Mouse (Mus musculus) embryonic facial prominence, embryonic 11.5 days (tissue): Measurements from ENCODE around the gene Jmjd6. TPM values are rescaled to one million over a fixed set of nuclear protein-coding genes. Genes with fewer than 3 reads are reported as not detected.
A peak's percentile ranks its signal among the peaks of the same experiment; 100 is the strongest.
"Not testable (repeated sequence)": the region's sequence is repeated elsewhere in the genome, so short reads cannot be mapped to it uniquely, and the experiment has no call there.

Experiments used
- ATAC-seq: fragments of 200-750 bp; cut with Nextera tagmentation; replicated peaks from 2 replicates; pipeline ENCODE4 v1.8.0; 2017; ENCODE audit warnings: low read depth; ENCODE audit not compliant: insufficient number of reproducible peaks, low FRiP score, low TSS enrichment
- DNase-seq: peaks from one replicate; pipeline ENCODE4 v3.0.0-alpha.2; 2015; ENCODE audit warnings: low spot score
- H3K27ac ChIP-seq: fragments of 300-500 bp; sonication (generic); replicated peaks from 2 replicates; pipeline ENCODE4 v1.5.1; 2014; ENCODE audit warnings: mild to moderate bottlenecking, low read depth, low read length, control low read depth
- H3K27me3 ChIP-seq: fragments of 300-500 bp; sonication (generic); 2 replicates; pipeline ENCODE4 v1.6.1; 2014; ENCODE audit warnings: mild to moderate bottlenecking, low read length, moderate library complexity, mixed read lengths; ENCODE audit not compliant: control insufficient read depth, insufficient read depth
- H3K36me3 ChIP-seq: fragments of 300-500 bp; sonication (generic); replicated peaks from 2 replicates; pipeline ENCODE4 v1.6.1; 2014; ENCODE audit warnings: low read depth, mild to moderate bottlenecking, low read length, moderate library complexity, mixed read lengths; ENCODE audit not compliant: control insufficient read depth, insufficient read depth
- H3K4me1 ChIP-seq: fragments of 300-500 bp; sonication (generic); 2 replicates; pipeline ENCODE4 v1.6.1; 2014; ENCODE audit warnings: low read length, mixed read lengths; ENCODE audit not compliant: control insufficient read depth, insufficient read depth
- H3K4me2 ChIP-seq: fragments of 300-500 bp; sonication (generic); 2 replicates; pipeline ENCODE4 v1.6.1; 2014; ENCODE audit warnings: low read depth, mild to moderate bottlenecking, control low read depth, low read length, moderate library complexity
- H3K4me3 ChIP-seq: fragments of 300-500 bp; sonication (generic); 2 replicates; pipeline ENCODE4 v1.5.1; 2014; ENCODE audit warnings: low read depth, low read length, control low read depth
- H3K9ac ChIP-seq: fragments of 300-500 bp; sonication (generic); replicated peaks from 2 replicates; pipeline ENCODE4 v1.6.1; 2014; ENCODE audit warnings: mild to moderate bottlenecking, control low read depth, low read length
- H3K9me3 ChIP-seq: fragments of 300-500 bp; sonication (generic); replicated peaks from 2 replicates; pipeline ENCODE4 v1.6.1; 2016; ENCODE audit warnings: mild to moderate bottlenecking, low read length, inconsistent platforms, mixed read lengths; ENCODE audit not compliant: control insufficient read depth
- WGBS: fragments of 180-500 bp; shearing (Covaris S2); extraction: QIAGEN DNeasy Blood & Tissue Kit; methylation state at CpG from one replicate; pipeline ENCODE4 v1.1.7; 2014; 5-methylcytosine and 5-hydroxymethylcytosine counted together
- polyA plus RNA-seq: library from polyadenylated mRNA; unstranded; fragments of >200 nt; fragmentation: Nextera tagmentation; extraction: Ambion mirVana; gene quantifications from 2 replicates; pipeline ENCODE4 v1.2.1, GENCODE M21; 2014

Jmjd6 gene
- polyA plus RNA-seq, 1 experiment from 2014 or later: 74.2 TPM

GRCm38 (mm10) chr11:116826550-116827504, 16.4 kb downstream of the Jmjd6 start:
- ATAC-seq: no peak

GRCm38 (mm10) chr11:116825230-116825629, 18.0 kb downstream of the Jmjd6 start:
- Histone ChIP-seq H3K4me3 (no peak overlapping the region), H3K27ac (no peak overlapping the region), H3K4me1 (peaks cover 5% of the 10 kb centered on the region; the same call in 1 of the 2 replicates), H3K9ac (no peak overlapping the region), H3K36me3 (no peaks in the 10 kb centered on the region), H3K27me3 (no peaks in the 10 kb centered on the region), H3K4me2 (peak overlapping the region; percentile 15; the same call in 1 of the 2 replicates), H3K9me3 (no peaks in the 10 kb centered on the region)
- 56% methylated on average over 5 of the region's 5 CpGs for WGBS
- ATAC-seq (no peak), DNase-seq (no peak)

More at GRCm38 (mm10) chr11:116826550-116827504, 16.4 kb downstream of the Jmjd6 start:
- H3K9ac ChIP-seq: peak overlapping the region; percentile 74
- peaks cover 5% of the 10 kb centered on the region; the same call in 1 of the 2 replicates for H3K4me1 ChIP-seq
- no peaks in the 10 kb centered on the region for H3K27me3 ChIP-seq
- no peaks in the 10 kb centered on the region for H3K36me3 ChIP-seq
- H3K27ac ChIP-seq: peak overlapping the region; percentile 37; the same call in 1 of the 2 replicates
- peak overlapping the region; percentile 61 for H3K4me3 ChIP-seq
- DNase-seq: no peak
- H3K9me3 ChIP-seq: no peaks in the 10 kb centered on the region
- peak overlapping the region; percentile 76 for H3K4me2 ChIP-seq
- 19% methylated on average over 17 of the region's 17 CpGs for WGBS

- not testable (repeated sequence) for H3K27me3 ChIP-seq, H3K9ac ChIP-seq, H3K4me2 ChIP-seq, H3K9me3 ChIP-seq, DNase-seq, H3K36me3 ChIP-seq, H3K4me1 ChIP-seq, H3K4me3 ChIP-seq, H3K27ac ChIP-seq, ATAC-seq
- WGBS: 98% methylated on average over 10 of the region's 10 CpGs
Measured at GRCm38 (mm10) chr11:116823885-116824284, 19.4 kb downstream of the Jmjd6 start.

- Histone ChIP-seq H3K9ac (no peak overlapping the region), H3K36me3 (no peaks in the 10 kb centered on the region), H3K9me3 (no peaks in the 10 kb centered on the region), H3K27me3 (no peaks in the 10 kb centered on the region), H3K4me1 (peaks cover 5% of the 10 kb centered on the region; the same call in 1 of the 2 replicates), H3K27ac (no peak overlapping the region), H3K4me2 (no peak overlapping the region), H3K4me3 (no peak overlapping the region)
- 97% methylated on average over 2 of the region's 2 CpGs for WGBS
- DNase-seq (no peak), ATAC-seq (no peak)
Measured at GRCm38 (mm10) chr11:116823255-116823654, 20.0 kb downstream of the Jmjd6 start.

GRCm38 (mm10) chr11:116822626-116823025, 20.6 kb downstream of the Jmjd6 start:
- Histone ChIP-seq H3K4me2 (no peak overlapping the region), H3K36me3 (no peaks in the 10 kb centered on the region), H3K4me3 (no peak overlapping the region), H3K4me1 (peaks cover 5% of the 10 kb centered on the region; the same call in 1 of the 2 replicates), H3K27me3 (no peaks in the 10 kb centered on the region), H3K9me3 (no peaks in the 10 kb centered on the region), H3K27ac (no peak overlapping the region), H3K9ac (no peak overlapping the region)
- WGBS: 92% methylated on average over 10 of the region's 10 CpGs
- DNase-seq (no peak), ATAC-seq (no peak)

- Histone ChIP-seq H3K4me1 (peaks cover 2% of the 10 kb centered on the region; the same call in 1 of the 2 replicates), H3K9me3 (no peaks in the 10 kb centered on the region), H3K27me3 (no peaks in the 10 kb centered on the region), H3K27ac (no peak overlapping the region), H3K4me2 (no peak overlapping the region), H3K9ac (no peak overlapping the region), H3K4me3 (no peak overlapping the region), H3K36me3 (no peaks in the 10 kb centered on the region)
- no peak for ATAC-seq
- WGBS: 74% methylated on average over 10 of the region's 10 CpGs
- DNase-seq: no peak
Measured at GRCm38 (mm10) chr11:116822215-116822614, 21.0 kb downstream of the Jmjd6 start.

- Histone ChIP-seq H3K4me3 (no peak overlapping the region), H3K9ac (no peak overlapping the region), H3K27ac (no peak overlapping the region), H3K4me2 (no peak overlapping the region), H3K9me3 (no peaks in the 10 kb centered on the region), H3K4me1 (no peaks in the 10 kb centered on the region), H3K27me3 (no peaks in the 10 kb centered on the region), H3K36me3 (no peaks in the 10 kb centered on the region)
- DNase-seq: no peak
- no peak for ATAC-seq
- WGBS: 66% methylated on average over 13 of the region's 13 CpGs
Measured at GRCm38 (mm10) chr11:116821057-116821940, 21.9 kb downstream of the Jmjd6 start.
